8 mouse cellular contexts compared by ENCODE assay signal in the genomic region with DNA sequence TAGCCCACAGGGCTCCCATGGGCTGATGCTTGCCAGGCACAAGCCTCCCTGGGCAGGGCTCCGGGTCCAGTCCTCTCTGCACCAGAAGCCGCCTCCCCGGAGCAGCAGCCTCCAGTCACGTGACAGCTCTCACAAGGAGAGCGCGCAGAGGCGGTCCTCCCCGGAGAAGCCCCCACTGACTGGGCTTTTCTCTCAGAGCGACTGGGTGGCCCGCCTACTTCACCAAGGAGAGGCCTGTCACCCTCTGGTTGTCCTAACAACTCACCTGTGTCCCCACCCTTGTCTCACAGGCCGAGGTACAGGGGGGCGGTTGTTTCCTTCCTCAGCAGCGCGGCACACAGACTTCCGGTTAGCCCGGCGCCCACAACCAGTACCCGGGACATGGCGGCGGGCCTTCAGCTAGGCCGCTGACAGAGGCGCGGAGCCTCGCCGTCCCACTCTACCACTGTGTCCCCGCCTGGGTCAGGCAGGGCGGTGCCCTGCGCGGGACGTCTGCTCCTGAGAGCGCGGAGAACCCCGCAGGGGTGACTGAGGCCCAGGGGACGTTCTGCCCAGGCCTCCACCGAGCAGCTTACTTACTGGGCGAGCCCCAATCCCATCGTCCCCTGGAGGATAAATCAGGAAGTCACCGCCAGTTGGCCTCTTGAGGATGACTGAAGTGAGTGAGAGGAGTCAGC. TPM values are rescaled to one million over a fixed set of nuclear protein-coding genes. Genes with fewer than 3 reads are reported as not detected.
DNase-seq lines count a peak whose midpoint lies in the region; ATAC-seq and TF ChIP-seq lines count a peak whose summit lies in the region.
"Not testable (repeated sequence)": the region's sequence is repeated elsewhere in the genome, so short reads cannot be mapped to it uniquely, and the experiment has no call there.

No protein-coding gene starts in this region.

- DNase-seq in MN1 (ENCODE audit: low spot score): peak; percentile 91
- DNase-seq in cerebellum, postnatal 14 days: peak; percentile 57 to 61
- DNase-seq in frontal cortex, postnatal 10 days (ENCODE audit: low spot score in 2 of 2): peak; percentile 36 to 52
- DNase-seq in hindbrain, embryonic 10.5 days (ENCODE audit: low spot score): peak; percentile 77
- DNase-seq in layer of hippocampus, adult 8-10 months (ENCODE audit: low spot score in 2 of 2): peak; percentile 35 to 46
- DNase-seq in lung, adult 18-20 months: peak; percentile 66 to 69

- not testable (repeated sequence) for H3K4me1 ChIP-seq in hindbrain, embryonic 10.5 days (replicated peaks); neural tube, embryonic 15.5 days; testis, adult 2 months (ENCODE audit: control insufficient read depth, insufficient read depth, low read length)

- 4% methylated on average over 12 of the region's 38 CpGs for WGBS in hindbrain, embryonic 10.5 days
- WGBS in neural tube, embryonic 15.5 days: 6% methylated on average over 10 of the region's 38 CpGs

- not testable (repeated sequence) for H3K27me3 ChIP-seq in hindbrain, embryonic 10.5 days (ENCODE audit: insufficient read depth, poor library complexity, severe bottlenecking); neural tube, embryonic 15.5 days (replicated peaks); testis, adult 2 months (ENCODE audit: control insufficient read depth, insufficient read depth, low read length)

- peak overlapping the region; percentile 50 for H3K4me3 ChIP-seq in hindbrain, embryonic 10.5 days
- peak overlapping the region; percentile 43 for H3K4me3 ChIP-seq in neural tube, embryonic 15.5 days (replicated peaks)
- H3K4me3 ChIP-seq in testis, adult 2 months (ENCODE audit: control insufficient read depth, low read depth, low read length): peak overlapping the region; percentile 81

- ATAC-seq in neural tube, embryonic 15.5 days (ENCODE audit: low FRiP score): peak; percentile 98

- H3K36me3 ChIP-seq in hindbrain, embryonic 10.5 days; neural tube, embryonic 15.5 days; testis, adult 2 months (ENCODE audit: control insufficient read depth, insufficient read depth, low read length): not testable (repeated sequence)

- not testable (repeated sequence) for TF ChIP-seq POLR2A in testis, adult 2 months (IDR thresholded peaks at IDR 0.05; ENCODE audit: control insufficient read depth, low read depth, low read length)

- H3K9ac ChIP-seq in neural tube, embryonic 15.5 days (replicated peaks): peak overlapping the region; percentile 43; the same call in 1 of the 2 replicates

- not testable (repeated sequence) for TF ChIP-seq CTCF in testis, adult 2 months (IDR thresholded peaks at IDR 0.05; ENCODE audit: control insufficient read depth, insufficient read depth, insufficient replicate concordance, low read depth, low read length)

- H3K4me2 ChIP-seq in neural tube, embryonic 15.5 days: peak overlapping the region; percentile 59

- H3K27ac ChIP-seq in hindbrain, embryonic 10.5 days: peak overlapping the region; percentile 86
- H3K27ac ChIP-seq in neural tube, embryonic 15.5 days (replicated peaks): peak overlapping the region; percentile 69
- peak overlapping the region; percentile 34 for H3K27ac ChIP-seq in testis, adult 2 months (ENCODE audit: control insufficient read depth, insufficient read depth, low read depth, low read length)

- H3K9me3 ChIP-seq in hindbrain, embryonic 10.5 days; neural tube, embryonic 15.5 days (replicated peaks): not testable (repeated sequence)

RNA-seq across cellular contexts. Expression of gene Gm8978, which starts 35.3 kb away (rescaled TPM):
- not detected in 2 replicates for polyA plus RNA-seq in hindbrain, embryonic 10.5 days (2016; fragmentation: Nextera tagmentation; extraction: Ambion mirVana)
- not detected for total RNA-seq in layer of hippocampus, adult 8-10 months (2022)
- not detected in 2 replicates for polyA plus RNA-seq in neural tube, embryonic 15.5 days (2015; fragmentation: Nextera tagmentation; extraction: Ambion mirVana)
- polyA plus RNA-seq in testis, adult 2 months (2012; rRNA removed): not detected in 2 replicates

Comparison
In these comparisons a context has a peak if more than half of its experiments do, and no peak if none do; other contexts are left out.
1. Peak in every context shown above with its lines: DNase-seq, ATAC-seq, H3K4me3 ChIP-seq and H3K27ac ChIP-seq.
2. DNase-seq: peak in every context shown above with its lines; median percentile 91 in MN1; 77 in hindbrain, embryonic 10.5 days; 68 in lung, adult 18-20 months; 59 in cerebellum, postnatal 14 days; 44 in frontal cortex, postnatal 10 days; 40 in layer of hippocampus, adult 8-10 months.
3. H3K27ac ChIP-seq: peak in every context shown above with its lines; median percentile 86 in hindbrain, embryonic 10.5 days; 69 in neural tube, embryonic 15.5 days; 34 in testis, adult 2 months.